Mouse (Mus musculus): ENCODE measurements around the gene Ripor1.

- TF ChIP-seq MAFK (IDR thresholded peaks at IDR 0.05; ENCODE audit: insufficient replicate concordance, low read length) (no peak), POLR2A (IDR thresholded peaks at IDR 0.05; ENCODE audit: low read depth, low read length) (no peak), TBP (conservative IDR thresholded peaks at IDR 0.05; ENCODE audit: low read depth, low read length) (no peak), CTCF (conservative IDR thresholded peaks at IDR 0.05 in 1 of 2, IDR thresholded peaks at IDR 0.05 in 1 of 2; ENCODE audit: low read depth in 2 of 2, low read length in 2 of 2) (no peak), CHD2 (IDR thresholded peaks at IDR 0.05; ENCODE audit: low read length) (no peak), KAT2A (IDR thresholded peaks at IDR 0.05; ENCODE audit: insufficient replicate concordance, low read length) (no peak), HCFC1 (IDR thresholded peaks at IDR 0.05; ENCODE audit: low read depth, low read length) (no peak), MXI1 (IDR thresholded peaks at IDR 0.05; ENCODE audit: low read depth, low read length) (no peak), ZC3H11A (IDR thresholded peaks at IDR 0.05; ENCODE audit: low read depth, low read length) (no peak), RAD21 (IDR thresholded peaks at IDR 0.05; ENCODE audit: low read depth, low read length) (no peak), EP300 (IDR thresholded peaks at IDR 0.05; ENCODE audit: low read length) (no peak), CHD1 (IDR thresholded peaks at IDR 0.05; ENCODE audit: low read depth, low read length) (no peak), JUN (IDR thresholded peaks at IDR 0.05; ENCODE audit: insufficient read depth, low read depth, low read length) (no peak)
These were observed 31.6 kb upstream of the Ripor1 start for GRCm38 (mm10) chr8:105573427-105573826.

Data from CH12.LX (cell line).